Mouse (Mus musculus): ENCODE measurements around the gene Ggt7.
"Not testable (repeated sequence)": the region's sequence is repeated elsewhere in the genome, so short reads cannot be mapped to it uniquely, and the experiment has no call there.

The Ggt7 gene

DNA sequence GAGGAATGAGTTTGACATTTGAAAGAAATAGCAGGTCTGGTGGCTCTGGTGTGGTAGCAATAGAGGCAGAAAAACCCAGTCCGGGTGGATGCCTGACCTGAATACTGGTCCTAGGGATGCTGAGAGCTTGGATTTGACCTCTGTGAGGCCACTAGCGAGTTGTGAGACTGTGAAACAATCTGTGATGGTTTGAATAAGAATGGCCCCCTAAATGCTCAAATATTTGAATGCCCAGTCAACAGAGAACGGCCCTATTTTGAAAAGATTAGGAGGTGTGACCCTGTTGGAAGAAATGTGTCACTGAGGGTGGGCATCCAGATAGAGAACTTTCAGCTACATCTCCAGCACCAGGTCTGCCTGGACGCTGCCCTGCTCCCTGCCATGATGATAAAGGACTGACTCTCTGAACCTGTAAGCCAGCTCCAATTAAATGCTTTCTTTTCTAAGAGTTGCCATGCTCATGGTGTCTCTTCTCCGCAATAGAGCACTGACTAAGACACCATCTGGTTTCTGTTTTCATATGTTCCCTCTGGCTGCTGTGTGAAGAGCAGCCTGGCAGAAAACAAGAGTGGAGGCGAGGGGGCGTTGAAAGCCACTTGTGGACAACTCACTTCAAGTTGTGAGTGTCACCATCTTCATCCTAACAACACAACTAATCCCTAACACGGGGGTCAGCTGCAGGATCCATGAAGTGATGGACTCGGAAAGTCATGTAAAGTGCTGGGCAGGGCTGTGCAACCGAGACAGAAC lies 10.1 kb downstream of the Ggt7 start:
- DNase-seq (ENCODE audit: low read depth, low spot score) = no peak

DNA sequence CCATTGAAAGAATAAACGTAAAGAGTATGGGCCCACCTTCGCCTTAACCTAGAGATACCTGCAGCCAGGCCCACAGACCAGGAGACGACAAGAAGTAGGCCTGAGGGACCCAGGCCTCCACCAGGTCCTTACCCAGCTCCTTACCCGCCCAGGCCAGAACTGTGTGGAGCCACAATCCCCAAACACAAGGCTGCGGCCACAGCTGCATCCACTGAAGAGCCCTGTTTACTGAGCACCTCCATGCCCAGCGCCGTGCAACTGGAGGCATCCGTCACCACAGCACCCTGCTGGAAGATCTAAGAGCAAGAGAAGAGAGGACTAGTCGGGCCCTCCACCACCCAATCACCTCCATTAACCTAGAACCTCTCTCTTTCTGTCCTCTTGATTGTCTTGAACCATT lies 12.2 kb downstream of the Ggt7 start:
- DNase-seq (ENCODE audit: low read depth, low spot score) = no peak

DNA sequence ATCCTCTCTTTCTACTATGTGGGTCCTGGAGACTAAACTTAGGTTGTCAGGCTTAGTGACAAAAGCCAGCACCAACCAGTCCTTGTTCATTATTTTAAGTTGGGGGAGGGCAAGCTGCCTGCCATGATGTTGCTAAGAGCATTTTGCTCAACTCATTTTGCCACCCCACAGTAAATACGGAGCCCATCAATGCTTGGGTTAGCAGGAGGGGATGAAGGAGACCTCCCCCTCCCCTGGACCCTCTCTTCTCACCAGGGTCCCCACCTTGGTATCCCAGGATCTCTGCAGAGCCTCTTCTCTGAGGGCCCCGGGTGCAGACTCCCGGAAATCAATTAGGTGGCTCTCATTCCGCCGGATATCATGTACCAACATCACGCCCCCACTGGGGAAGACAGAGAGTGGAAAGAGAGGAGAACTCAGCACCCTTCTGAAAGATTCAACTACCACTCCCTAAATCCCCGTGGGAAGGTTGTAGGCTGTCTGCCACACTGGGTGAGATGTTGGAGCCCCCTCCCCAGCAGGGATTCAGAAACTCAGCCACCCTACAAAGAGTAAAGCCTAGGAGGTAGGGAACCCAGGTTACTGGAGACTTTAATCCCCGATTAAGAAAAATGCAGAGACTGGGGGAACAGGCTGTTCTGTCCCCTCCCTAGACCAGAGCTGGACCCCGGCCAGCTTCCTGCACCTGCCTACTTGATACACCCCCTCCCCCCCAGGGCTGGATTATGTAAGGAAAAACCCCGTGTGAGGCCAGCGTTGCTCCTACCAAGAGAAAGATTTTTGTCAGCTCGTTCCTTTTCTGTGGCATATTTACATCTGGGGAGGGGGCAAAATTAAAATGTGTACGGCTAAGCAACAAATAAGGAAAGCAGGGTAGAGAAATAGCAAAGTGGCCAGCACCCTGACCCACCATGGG lies 13.3 kb downstream of the Ggt7 start:
- no peak for DNase-seq (ENCODE audit: low read depth, low spot score)

DNA sequence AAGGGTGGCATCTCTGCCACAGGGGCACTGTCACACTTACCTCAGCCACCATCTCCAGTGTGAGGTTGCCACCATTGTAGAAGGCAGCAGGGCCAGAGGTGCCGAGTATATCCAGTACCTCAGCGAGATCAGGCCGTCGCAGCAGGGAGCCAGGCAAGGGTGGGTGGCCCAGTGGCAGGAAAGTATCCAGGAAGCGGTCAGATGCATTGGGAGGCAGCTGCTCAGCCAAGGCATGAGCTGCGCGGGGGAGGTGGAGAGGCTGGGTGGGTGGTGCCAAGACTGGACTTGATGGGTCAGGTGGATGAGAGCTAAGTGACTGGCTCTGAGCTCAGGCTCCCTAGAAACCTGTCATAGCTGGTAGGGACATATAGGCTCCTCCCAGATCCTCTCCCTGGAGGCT lies 15.4 kb downstream of the Ggt7 start:
- no peak for DNase-seq (ENCODE audit: low read depth, low spot score)

DNA sequence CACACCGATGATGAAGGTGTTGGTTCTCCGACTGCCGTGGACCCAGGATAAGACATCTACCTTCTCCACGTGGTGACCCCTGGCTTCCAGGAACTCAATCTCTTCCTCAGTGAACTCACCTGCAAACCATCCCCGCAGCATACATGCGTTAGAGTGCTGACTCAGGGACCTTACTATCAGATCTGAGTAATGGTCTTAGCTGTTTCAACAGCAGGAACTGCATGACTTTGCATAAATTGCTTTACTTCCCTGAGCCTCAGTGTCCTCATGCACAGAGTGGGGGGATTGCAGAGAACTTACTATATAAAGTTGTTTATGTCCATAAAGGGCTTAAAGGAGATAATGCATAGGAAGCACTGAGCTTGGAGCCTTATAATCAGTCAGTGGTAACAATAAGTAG lies 27.0 kb downstream of the Ggt7 start:
- no peak for DNase-seq (ENCODE audit: low read depth, low spot score)

DNA sequence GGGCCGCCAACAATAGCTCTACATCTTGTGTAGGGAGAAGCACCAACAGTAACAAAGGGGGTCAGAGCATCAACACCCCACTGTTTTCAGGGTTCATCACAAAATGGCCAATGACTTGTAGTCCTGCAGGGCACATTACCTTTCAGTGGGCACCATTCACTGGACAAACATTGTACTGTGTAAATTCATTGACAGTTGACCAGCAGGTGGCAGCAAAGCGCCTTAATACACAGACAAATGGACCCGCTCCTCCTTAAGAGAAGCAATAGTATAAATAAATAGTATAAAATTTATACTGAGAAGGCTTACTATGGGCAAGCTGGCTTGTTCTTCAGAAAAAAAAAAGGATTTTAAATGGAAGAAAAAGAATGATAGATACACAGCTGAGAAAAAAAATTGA lies 36.0 kb downstream of the Ggt7 start:
- peak; percentile 62 for DNase-seq (ENCODE audit: low read depth, low spot score)

DNA sequence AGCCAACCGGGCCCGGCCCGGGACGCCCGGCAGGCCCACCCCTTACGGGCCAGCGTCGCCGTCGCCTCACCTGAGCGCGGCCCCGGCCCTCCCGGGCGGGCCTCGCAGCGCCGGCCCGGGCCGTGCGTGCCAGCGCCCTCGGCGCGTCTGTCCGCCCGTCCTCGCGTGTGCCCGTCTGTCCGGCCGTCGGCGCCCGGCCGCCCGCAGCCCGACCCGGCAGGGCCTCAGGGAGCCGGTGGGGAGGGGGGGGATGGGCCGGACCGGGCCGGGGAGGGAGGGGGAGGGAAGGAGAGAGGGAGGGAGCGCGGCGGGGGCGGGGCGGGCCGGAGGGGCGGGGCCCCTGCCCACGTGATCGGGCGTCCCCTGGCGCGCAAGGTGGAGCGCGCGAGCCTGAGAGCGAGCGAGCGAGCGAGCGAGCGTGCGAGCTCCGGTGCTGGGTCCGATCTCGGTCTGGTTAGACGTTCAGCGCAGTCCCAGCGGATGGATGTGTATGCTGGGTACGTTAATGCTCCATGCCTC lies 44.4 kb downstream of the Ggt7 start, which contains the start of gene Ncoa6:
TSS of gene Ncoa6 (minus strand) at position 325 of the 519 bp plus-strand sequence.
- DNase-seq (ENCODE audit: low read depth, low spot score) = peak; percentile 60

DNA sequence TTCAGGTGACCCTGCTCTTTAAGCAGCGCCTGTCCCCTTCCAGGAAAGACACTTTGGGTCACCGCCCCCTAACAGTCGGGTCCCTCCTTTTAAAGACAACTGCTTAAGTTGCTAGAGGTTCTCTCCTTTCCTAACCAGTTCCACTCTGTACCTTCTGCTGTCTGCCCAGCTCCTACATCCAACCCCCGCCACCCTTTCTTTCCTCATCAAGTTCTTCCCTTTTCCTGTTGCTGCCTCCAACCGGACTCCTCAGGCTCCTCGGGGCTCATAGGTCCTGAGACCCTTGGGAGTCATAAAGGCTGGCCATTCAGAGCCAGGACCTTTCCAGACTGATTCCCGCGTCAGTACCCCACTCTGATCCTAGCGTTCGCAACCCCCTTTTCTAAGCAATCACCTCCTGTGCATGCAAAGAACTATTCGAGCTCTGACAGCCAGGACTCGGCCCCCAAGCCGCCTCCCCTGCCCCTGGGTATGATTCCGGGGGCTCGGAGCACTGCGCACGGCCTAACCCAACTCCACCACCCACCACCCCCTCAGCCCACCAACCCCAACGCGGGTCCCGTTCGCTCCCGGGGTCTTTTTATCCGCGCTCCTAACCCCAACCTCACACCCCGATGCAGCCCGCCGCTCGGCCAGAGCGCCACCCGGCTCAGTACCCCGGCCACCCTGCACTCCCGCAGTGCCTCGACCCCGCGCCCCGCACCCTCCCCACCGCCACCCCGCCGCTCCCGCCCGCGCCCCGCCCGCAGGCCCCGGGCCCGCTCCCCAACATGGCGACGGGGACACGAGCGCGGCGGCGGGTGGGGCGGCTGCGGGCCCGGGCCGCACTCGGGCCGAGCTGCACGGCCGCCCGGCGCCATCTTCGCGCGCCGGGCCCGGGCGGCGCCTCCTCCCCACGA lies 45.1 kb downstream of the Ggt7 start:
- DNase-seq (ENCODE audit: low read depth, low spot score) = peak; percentile 22

DNA sequence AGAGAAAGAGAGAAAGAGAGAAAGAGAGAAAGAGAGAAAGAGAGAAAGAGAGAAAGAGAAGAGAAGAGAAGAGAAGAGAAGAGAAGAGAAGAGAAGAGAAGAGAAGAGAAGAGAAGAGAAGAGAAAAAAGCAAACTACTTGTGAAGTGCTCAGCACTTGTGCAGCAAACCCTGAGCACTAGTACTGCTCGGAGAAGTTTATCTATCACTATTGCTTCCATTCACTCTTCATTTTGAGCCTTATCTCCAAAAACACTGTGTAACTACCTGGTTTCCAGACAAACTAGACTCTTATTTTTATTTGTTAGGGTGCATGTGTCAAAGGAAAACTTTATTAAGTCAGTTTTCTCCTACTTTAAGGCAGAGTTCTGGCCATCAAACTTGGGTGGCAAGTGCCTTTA lies 51.2 kb downstream of the Ggt7 start:
- no peak for DNase-seq (ENCODE audit: low read depth, low spot score)

DNA sequence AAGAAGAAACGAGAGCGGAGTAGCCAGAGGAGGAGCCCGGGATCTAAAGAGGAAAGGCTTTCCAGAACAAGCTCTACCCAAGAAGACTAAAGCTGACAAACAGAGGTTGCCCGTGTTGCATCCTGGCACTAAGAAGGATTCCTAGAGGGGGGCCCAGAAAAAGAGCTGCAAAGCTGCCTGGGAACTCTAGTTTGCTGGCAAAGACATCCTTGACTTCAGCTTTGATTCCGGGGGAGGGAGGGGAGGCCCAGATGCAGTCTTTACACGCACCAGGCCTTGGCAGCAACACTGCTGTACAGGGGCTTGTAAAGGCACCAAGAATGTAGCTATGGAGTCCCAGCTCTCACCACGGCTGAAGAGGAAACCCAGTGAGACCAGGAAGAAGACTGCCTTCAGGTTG lies 64.4 kb downstream of the Ggt7 start:
- no peak for DNase-seq (ENCODE audit: low read depth, low spot score)

DNA sequence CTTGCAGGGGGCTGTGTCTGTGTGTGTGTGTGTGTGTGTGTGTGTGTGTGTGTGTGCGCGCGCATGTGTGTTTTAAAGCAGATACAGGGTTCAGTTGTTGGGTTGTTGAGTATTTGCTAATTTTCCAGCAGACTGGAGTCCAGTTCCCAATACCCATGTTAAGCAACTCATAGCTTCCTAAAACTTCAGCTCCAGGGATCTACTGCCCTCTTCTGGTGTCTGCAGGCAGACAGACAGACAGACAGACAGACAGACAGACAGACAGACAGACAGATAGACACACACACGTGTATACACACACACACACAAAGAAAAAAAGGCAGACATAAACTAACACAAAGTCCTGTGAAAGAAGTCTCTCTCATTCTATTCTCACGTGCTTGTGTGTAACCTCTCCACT lies 66.8 kb downstream of the Ggt7 start:
- no peak for DNase-seq (ENCODE audit: low read depth, low spot score)

DNA sequence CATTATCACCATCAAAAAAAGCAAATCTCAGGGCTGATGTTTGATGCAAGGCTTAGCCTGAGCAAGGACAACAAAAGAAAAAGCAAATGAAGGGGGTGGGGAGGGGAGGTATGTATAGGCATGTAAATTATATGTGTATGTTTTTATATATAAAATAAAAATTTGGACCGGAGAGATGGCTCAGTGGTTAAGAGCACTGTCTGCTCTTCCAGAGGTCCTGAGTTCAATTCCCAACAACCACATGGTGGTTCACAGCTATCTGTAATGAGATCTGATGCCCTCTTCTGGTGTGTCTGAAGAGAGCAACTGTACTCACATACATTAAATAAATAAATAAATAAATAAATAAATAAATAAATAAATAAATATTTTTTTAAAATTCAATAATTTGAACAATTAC lies 70.1 kb downstream of the Ggt7 start:
- not testable (repeated sequence) for DNase-seq (ENCODE audit: low read depth, low spot score)

DNA sequence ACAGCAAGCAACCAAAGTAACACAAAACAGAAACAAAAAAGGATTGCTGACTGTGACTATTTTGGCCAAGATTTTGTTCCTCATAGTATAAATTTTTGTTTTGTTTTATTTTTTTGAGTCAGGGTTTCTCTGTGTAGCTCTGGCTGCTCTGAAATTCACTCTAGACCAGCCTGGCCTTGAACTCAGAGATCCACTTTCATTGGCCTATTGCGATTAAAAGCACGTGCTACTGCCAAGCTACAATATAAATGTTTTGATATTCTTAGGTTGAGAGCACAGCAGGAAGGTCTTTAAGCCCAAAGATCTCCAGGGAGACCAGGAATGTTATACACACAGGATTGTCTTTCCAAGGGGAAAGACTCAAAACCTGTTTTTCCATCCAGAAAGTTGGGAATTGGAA lies 74.6 kb downstream of the Ggt7 start:
- no peak for DNase-seq (ENCODE audit: low read depth, low spot score)

DNA sequence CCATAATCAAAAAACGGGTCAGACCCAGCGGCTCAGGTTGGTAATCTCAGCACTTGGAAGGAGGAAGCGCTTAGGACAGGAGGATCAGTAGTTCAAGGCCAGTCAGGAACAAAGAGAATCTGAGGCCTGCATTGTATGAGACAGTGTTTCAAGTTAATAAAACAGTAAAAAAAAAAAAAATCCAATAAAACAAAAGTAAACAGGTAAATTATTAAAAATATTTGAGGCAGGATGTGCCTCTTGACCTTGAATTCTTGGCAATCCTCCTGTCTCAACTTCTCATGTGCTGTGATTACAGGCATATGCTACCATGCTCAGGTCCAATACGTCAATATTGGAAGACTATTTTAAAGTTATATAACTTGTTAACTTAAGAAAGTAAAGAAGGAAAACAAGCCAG lies 75.1 kb downstream of the Ggt7 start:
- DNase-seq (ENCODE audit: low read depth, low spot score) = no peak
